Mouse (Mus musculus) cerebellum, adult 2 months (tissue): Measurements from ENCODE around the gene Cdc37. TPM values are rescaled to one million over a fixed set of nuclear protein-coding genes. Genes with fewer than 3 reads are reported as not detected.

ENCODE experiments used
- DNase-seq, 2 experiments: peaks; one replicate each; pipeline ENCODE4 v3.0.0; 2021
- H3K27ac ChIP-seq: fragments of 200-500 bp; 2 replicates; pipeline ENCODE4 v1.5.1; 2012; ENCODE audit warnings: low read length, control low read depth, inconsistent platforms; ENCODE audit not compliant: insufficient read depth
- H3K27me3 ChIP-seq: fragments of 200-500 bp; 2 replicates; pipeline ENCODE4 v1.6.1; 2012; ENCODE audit warnings: inconsistent platforms, mild to moderate bottlenecking, low read length, moderate library complexity; ENCODE audit not compliant: control insufficient read depth, insufficient read depth
- H3K4me1 ChIP-seq: fragments of 200-500 bp; 2 replicates; pipeline ENCODE4 v1.6.1; 2011; ENCODE audit warnings: low read length; ENCODE audit not compliant: control insufficient read depth, insufficient read depth
- H3K4me3 ChIP-seq: fragments of 200-500 bp; replicated peaks from 2 replicates; pipeline ENCODE3; 2011; ENCODE audit warnings: mild to moderate bottlenecking, low read depth, low read length, control low read depth; ENCODE audit not compliant: insufficient read depth
- CTCF ChIP-seq: fragments of 200-500 bp; IDR thresholded peaks from 2 replicates; pipeline ENCODE4 v1.5.1; 2011; ENCODE audit warnings: low read depth, mild to moderate bottlenecking, control low read depth, low read length, moderate library complexity, borderline replicate concordance; ENCODE audit not compliant: insufficient read depth
- POLR2A ChIP-seq: fragments of 200-500 bp; IDR thresholded peaks from 2 replicates; pipeline ENCODE4 v1.6.1; 2011; ENCODE audit warnings: low read length, control low read depth, borderline replicate concordance; ENCODE audit not compliant: insufficient read depth
- WGBS: fragments of 180-500 bp; shearing (Covaris S2); methylation state at CpG from one replicate; pipeline ENCODE4 v1.1.7; 2018; 5-methylcytosine and 5-hydroxymethylcytosine counted together
- polyA plus RNA-seq: library from polyadenylated mRNA; depleted of rRNA; stranded (reverse); fragments of >200 nt; gene quantifications from 2 replicates; pipeline ENCODE4 v1.2.3, GENCODE M21; 2012

Cdc37 gene
- polyA plus RNA-seq, 1 experiment: 202 TPM

GRCm38 (mm10) chr9:21149077-21149653 lies 617 bp downstream of the Cdc37 start:
- 8% methylated on average over 8 of the region's 8 CpGs for WGBS
- Histone ChIP-seq H3K4me3 (peak overlapping the region; percentile 92), H3K27me3 (no peaks in the 10 kb centered on the region), H3K27ac (no peak overlapping the region), H3K4me1 (peaks cover 7% of the 10 kb centered on the region; the same call in 1 of the 2 replicates)
- DNase-seq: no peak
- TF ChIP-seq CTCF (no peak), POLR2A (no peak)

GRCm38 (mm10) chr9:21148427-21148826 lies 1.4 kb downstream of the Cdc37 start:
- Histone ChIP-seq H3K27me3 (no peaks in the 10 kb centered on the region), H3K27ac (no peak overlapping the region), H3K4me3 (no peak overlapping the region), H3K4me1 (peaks cover 7% of the 10 kb centered on the region; the same call in 1 of the 2 replicates)
- TF ChIP-seq POLR2A: no peak
- no peak for TF ChIP-seq CTCF
- no peak for DNase-seq

GRCm38 (mm10) chr9:21146722-21147121 lies 3.1 kb downstream of the Cdc37 start:
- Histone ChIP-seq H3K4me1 (peaks cover 7% of the 10 kb centered on the region; the same call in 1 of the 2 replicates), H3K27ac (no peak overlapping the region), H3K27me3 (no peaks in the 10 kb centered on the region), H3K4me3 (no peak overlapping the region)
- no peak for TF ChIP-seq CTCF
- TF ChIP-seq POLR2A: no peak
- no peak for DNase-seq
- 45% methylated on average over 10 of the region's 10 CpGs for WGBS

DNA sequence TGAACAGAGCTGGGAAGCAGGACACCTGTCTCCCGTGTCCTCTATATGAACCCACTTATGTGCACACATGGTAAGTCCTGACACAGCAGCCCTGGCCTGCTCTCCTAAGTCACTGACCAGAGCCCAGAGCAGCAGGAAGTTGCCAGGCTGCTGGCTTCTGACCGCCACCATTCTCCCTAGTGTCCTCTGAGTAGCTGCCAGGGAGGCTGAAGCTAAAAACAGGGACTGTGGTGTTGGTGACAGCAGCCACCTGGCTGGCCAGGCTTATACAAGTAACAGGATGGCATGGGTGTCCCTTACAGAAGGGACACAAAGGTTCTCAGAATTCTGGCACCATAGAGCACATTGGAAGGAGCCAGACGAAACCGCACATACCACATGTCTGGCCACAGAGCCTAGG lies 4.4 kb downstream of the Cdc37 start:
- Histone ChIP-seq H3K4me1 (peaks cover 7% of the 10 kb centered on the region; the same call in 1 of the 2 replicates), H3K27ac (no peak overlapping the region), H3K27me3 (no peaks in the 10 kb centered on the region), H3K4me3 (no peak overlapping the region)
- no peak for DNase-seq
- WGBS: 40% methylated on average over 4 of the region's 4 CpGs
- TF ChIP-seq CTCF (no peak), POLR2A (no peak)

DNA sequence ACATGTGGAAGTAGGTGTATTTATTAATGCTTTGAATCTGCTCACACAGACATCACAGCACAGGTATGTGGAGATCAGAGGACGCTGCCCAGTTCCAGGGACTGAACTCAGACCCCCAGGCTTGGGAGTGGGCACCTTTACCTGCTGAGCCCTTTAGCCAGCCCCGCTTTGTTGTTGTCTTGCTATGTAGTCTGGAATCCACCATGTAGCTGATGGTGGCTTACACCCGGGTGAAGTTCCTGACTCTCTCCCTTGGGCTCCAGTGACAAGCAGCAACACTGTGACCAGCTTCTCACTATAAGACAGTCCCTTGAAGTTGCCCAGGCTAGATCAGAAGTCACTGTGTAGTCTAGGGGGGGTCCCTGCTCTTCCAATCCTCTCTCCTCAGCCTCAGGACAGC lies 5.4 kb downstream of the Cdc37 start:
- TF ChIP-seq CTCF (no peak), POLR2A (no peak)
- peaks cover 7% of the 10 kb centered on the region; the same call in 1 of the 2 replicates for H3K4me1 ChIP-seq
- WGBS: 94% methylated on average over 3 of the region's 3 CpGs
- no peak overlapping the region for H3K4me3 ChIP-seq
- H3K27me3 ChIP-seq: no peaks in the 10 kb centered on the region
- DNase-seq: no peak
- no peak overlapping the region for H3K27ac ChIP-seq

GRCm38 (mm10) chr9:21141922-21142321 lies 7.9 kb downstream of the Cdc37 start:
- DNase-seq: no peak
- Histone ChIP-seq H3K4me1 (no peaks in the 10 kb centered on the region), H3K27me3 (no peaks in the 10 kb centered on the region), H3K4me3 (no peak overlapping the region), H3K27ac (no peak overlapping the region)
- no peak for TF ChIP-seq POLR2A
- TF ChIP-seq CTCF: no peak
- 89% methylated on average over 14 of the region's 14 CpGs for WGBS

DNA sequence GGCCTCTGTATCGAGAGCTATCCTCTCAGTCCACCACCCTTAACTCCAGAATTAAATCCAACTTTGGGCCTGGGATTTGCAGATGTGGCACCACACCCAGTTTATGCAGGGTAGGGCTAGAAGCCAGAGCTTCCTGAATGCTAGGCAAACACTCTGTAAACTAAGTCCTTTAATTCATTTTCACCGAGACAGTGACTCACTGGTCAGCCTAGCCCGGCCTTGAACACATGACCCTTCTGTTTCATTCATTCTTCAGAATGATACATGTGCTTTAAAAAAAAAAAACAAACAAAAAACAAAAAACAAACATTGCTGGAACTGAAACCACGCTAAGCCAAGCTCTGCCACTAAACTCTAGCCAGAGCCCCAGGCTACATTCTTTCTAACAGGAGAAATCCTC lies 11.4 kb downstream of the Cdc37 start:
- 87% methylated on average over 4 of the region's 4 CpGs for WGBS
- TF ChIP-seq CTCF (no peak), POLR2A (no peak)
- Histone ChIP-seq H3K27ac (no peak overlapping the region), H3K4me3 (no peak overlapping the region), H3K27me3 (no peaks in the 10 kb centered on the region), H3K4me1 (no peaks in the 10 kb centered on the region)
- no peak for DNase-seq

DNA sequence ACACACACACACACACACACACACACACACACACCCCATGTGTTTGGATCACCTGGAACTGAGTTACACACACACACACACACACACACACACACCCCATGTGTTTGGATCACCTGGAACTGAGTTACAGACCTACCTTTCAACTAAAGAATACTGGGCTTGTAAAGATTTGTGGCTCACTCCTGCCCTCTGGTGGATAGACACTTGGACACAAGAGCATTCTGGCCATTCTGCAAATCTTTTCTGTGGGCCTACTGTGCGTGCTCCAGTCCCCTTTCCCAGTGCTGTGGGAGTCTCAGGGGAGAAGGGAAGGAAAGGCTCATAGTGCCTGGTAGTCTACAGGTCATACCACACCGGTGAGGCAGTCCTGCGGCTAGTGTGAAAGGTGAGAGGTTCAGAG lies 12.6 kb downstream of the Cdc37 start:
- no peak overlapping the region for H3K27ac ChIP-seq
- H3K4me1 ChIP-seq: no peaks in the 10 kb centered on the region
- WGBS: 48% methylated on average over 3 of the region's 3 CpGs
- peak; percentile 47 to 58 for DNase-seq
- no peaks in the 10 kb centered on the region for H3K27me3 ChIP-seq
- H3K4me3 ChIP-seq: no peak overlapping the region
- TF ChIP-seq CTCF (peak; percentile 63), POLR2A (no peak)

GRCm38 (mm10) chr9:21136401-21136800 lies 13.4 kb downstream of the Cdc37 start:
- H3K27ac ChIP-seq: no peak overlapping the region
- no peaks in the 10 kb centered on the region for H3K27me3 ChIP-seq
- H3K4me3 ChIP-seq: no peak overlapping the region
- H3K4me1 ChIP-seq: no peaks in the 10 kb centered on the region
- TF ChIP-seq POLR2A (no peak), CTCF (no peak)
- 86% methylated on average over 6 of the region's 6 CpGs for WGBS
- no peak for DNase-seq
